Mouse (Mus musculus) lung, embryonic 15.5 days (tissue): ENCODE results near the gene Lair1. TPM values are rescaled to one million over a fixed set of nuclear protein-coding genes. Genes with fewer than 3 reads are reported as not detected.
"Not testable (repeated sequence)": the region's sequence is repeated elsewhere in the genome, so short reads cannot be mapped to it uniquely, and the experiment has no call there.

ENCODE experiments used
- ATAC-seq: fragments of 200-750 bp; cut with Nextera tagmentation; 2 replicates; pipeline ENCODE4 v1.8.0; 2017; ENCODE audit warnings: moderate number of reproducible peaks, borderline replicate concordance; ENCODE audit not compliant: low FRiP score, low TSS enrichment; ENCODE audit errors: extremely low read depth
- H3K27ac ChIP-seq: fragments of 300-500 bp; sonication (generic); 2 replicates; pipeline ENCODE4 v1.5.1; 2015; ENCODE audit warnings: moderate library complexity, mild to moderate bottlenecking, inconsistent platforms
- H3K27me3 ChIP-seq: fragments of 300-500 bp; sonication (generic); 2 replicates; pipeline ENCODE4 v1.6.1; 2015; ENCODE audit warnings: inconsistent platforms
- H3K36me3 ChIP-seq: fragments of 300-500 bp; sonication (generic); 2 replicates; pipeline ENCODE4 v1.6.1; 2015; ENCODE audit warnings: inconsistent platforms
- H3K4me1 ChIP-seq: fragments of 300-500 bp; sonication (generic); 2 replicates; pipeline ENCODE4 v1.6.1; 2015; ENCODE audit warnings: inconsistent platforms
- H3K4me2 ChIP-seq: fragments of 300-500 bp; sonication (generic); 2 replicates; pipeline ENCODE4 v1.6.1; 2015; ENCODE audit warnings: inconsistent platforms, mild to moderate bottlenecking, moderate library complexity
- H3K4me3 ChIP-seq: fragments of 300-500 bp; sonication (generic); 2 replicates; pipeline ENCODE4 v1.5.1; 2015; ENCODE audit warnings: mild to moderate bottlenecking, inconsistent platforms
- H3K9ac ChIP-seq: fragments of 300-500 bp; sonication (generic); 2 replicates; pipeline ENCODE4 v1.6.1; 2015; ENCODE audit warnings: inconsistent platforms
- H3K9me3 ChIP-seq: fragments of 300-500 bp; sonication (generic); 2 replicates; pipeline ENCODE4 v1.6.1; 2016; ENCODE audit warnings: inconsistent platforms
- WGBS: fragments of 180-500 bp; shearing (Covaris S2); methylation state at CpG from one replicate; pipeline ENCODE4 v1.1.7; 2015; 5-methylcytosine and 5-hydroxymethylcytosine counted together
- polyA plus RNA-seq: library from polyadenylated mRNA; unstranded; fragments of >200 nt; fragmentation: Nextera tagmentation; extraction: Ambion mirVana; gene quantifications from 2 replicates; pipeline ENCODE4 v1.2.1, GENCODE M21; 2015

Lair1 gene
- polyA plus RNA-seq, 1 experiment from 2014 or later: 1.2 TPM

DNA sequence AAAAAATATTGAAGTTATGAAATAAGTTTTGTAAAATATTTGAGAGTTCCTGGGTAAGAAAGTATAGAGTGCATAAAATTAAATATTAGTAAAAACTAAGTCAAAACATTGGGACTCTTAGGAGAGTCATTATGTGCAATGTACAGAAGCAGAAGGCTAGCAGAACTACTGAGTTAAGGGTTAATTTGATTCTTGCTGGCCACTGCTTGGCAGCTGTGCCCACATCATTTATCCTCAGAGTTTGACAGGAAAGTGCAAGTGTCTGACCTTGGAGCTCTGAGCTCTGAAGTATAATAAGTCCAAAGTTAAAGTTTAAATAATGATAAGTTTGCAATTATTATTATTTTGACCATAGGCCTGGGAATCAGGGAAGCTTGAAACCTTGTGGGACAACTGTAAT lies 18.7 kb upstream of the Lair1 start:
- no peak overlapping the region for H3K4me3 ChIP-seq
- no peaks in the 10 kb centered on the region for H3K9me3 ChIP-seq
- H3K27ac ChIP-seq: no peak overlapping the region
- no peaks in the 10 kb centered on the region for H3K36me3 ChIP-seq
- no peak overlapping the region for H3K9ac ChIP-seq
- H3K4me2 ChIP-seq: no peak overlapping the region
- no peak for ATAC-seq
- no peaks in the 10 kb centered on the region for H3K4me1 ChIP-seq
- no peaks in the 10 kb centered on the region for H3K27me3 ChIP-seq

DNA sequence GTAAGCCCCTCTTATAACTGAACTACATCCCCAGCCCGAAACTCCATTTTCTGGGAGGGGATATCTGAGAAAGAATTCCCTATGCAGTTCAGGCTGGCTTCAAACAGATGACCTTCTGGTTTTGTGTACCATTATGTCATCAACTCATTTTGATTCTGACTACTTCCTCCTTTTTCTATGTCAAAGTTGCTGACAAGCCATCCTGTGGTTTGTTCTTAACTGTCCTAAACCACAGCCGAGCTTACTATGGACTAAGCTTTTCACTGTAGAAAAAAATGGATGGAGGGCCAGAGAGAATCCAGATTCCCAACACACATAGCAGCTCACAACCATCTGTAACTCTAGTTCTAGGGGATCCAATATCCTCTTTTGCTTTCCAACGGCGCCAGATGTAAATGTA lies 17.5 kb upstream of the Lair1 start:
- H3K27ac ChIP-seq: no peak overlapping the region
- 75% methylated on average over 4 of the region's 4 CpGs for WGBS
- H3K27me3 ChIP-seq: no peaks in the 10 kb centered on the region
- H3K9me3 ChIP-seq: no peaks in the 10 kb centered on the region
- no peak overlapping the region for H3K4me2 ChIP-seq
- H3K4me3 ChIP-seq: no peak overlapping the region
- no peaks in the 10 kb centered on the region for H3K4me1 ChIP-seq
- ATAC-seq: no peak
- no peak overlapping the region for H3K9ac ChIP-seq
- H3K36me3 ChIP-seq: no peaks in the 10 kb centered on the region

DNA sequence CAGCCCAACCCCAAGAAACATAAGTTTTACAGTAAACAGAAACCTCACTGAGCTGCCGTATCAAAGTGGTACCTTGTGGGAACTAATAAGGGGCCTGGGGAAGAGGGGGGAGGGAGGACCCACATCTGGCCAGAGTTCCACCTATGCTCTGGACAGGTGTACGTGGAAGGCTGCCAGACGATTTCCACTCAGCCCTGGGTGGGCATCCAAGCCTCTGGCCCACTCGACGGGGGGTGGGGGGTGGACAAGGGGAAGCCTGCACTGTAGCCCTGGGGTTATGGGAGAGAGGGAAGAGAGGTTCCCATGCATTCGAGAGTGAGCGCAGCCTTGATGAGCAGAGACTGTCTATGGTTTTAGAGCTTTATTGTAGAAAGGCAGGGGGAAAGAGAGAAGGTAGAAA lies 16.5 kb upstream of the Lair1 start:
- H3K4me3 ChIP-seq: no peak overlapping the region
- H3K9me3 ChIP-seq: no peaks in the 10 kb centered on the region
- no peak overlapping the region for H3K4me2 ChIP-seq
- no peak for ATAC-seq
- WGBS: 67% methylated on average over 7 of the region's 7 CpGs
- H3K27ac ChIP-seq: no peak overlapping the region
- no peaks in the 10 kb centered on the region for H3K36me3 ChIP-seq
- H3K4me1 ChIP-seq: no peaks in the 10 kb centered on the region
- no peaks in the 10 kb centered on the region for H3K27me3 ChIP-seq
- H3K9ac ChIP-seq: no peak overlapping the region

DNA sequence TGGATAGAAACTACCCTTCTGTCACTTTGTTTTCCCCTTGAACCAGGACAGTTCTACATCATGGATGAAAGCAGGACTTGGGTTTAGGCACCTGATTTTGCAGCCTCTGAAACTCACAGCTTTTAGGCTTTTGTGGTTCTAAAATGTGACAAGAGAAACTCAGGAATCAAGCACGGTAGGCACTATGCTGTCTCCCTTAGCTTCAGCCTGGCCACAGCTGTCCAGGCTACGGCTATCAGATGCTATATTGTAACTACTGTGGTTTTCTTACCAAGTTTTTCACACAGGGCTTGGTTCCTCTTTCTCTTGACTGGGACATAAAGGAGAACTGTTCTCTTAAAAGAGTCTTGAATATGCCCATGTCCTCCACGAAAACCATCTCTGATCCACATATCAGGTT lies 10.1 kb upstream of the Lair1 start:
- no peak overlapping the region for H3K4me3 ChIP-seq
- 74% methylated on average over 3 of the region's 3 CpGs for WGBS
- ATAC-seq: no peak
- H3K9me3 ChIP-seq: no peaks in the 10 kb centered on the region
- H3K4me2 ChIP-seq: no peak overlapping the region
- no peaks in the 10 kb centered on the region for H3K4me1 ChIP-seq
- no peaks in the 10 kb centered on the region for H3K27me3 ChIP-seq
- H3K9ac ChIP-seq: no peak overlapping the region
- H3K36me3 ChIP-seq: no peaks in the 10 kb centered on the region
- no peak overlapping the region for H3K27ac ChIP-seq

DNA sequence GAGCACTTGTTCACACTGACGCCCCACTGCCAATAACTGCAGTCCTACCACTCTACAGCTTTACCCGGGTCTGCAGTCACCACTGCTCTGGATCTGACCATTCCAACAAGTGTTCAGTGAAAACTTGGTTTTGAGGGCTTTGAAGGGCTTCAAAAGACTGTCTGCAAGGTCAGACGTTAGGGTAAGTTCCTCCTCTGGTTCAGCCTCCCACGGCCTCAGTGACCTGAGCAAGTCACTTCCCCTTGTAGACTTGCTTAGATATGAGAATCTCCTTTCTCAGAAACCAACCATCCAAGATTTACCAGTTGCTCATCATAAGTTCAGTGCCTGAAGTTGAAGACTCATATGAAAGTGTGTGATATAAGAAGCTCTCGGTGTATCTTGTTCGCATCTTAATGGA lies 8.1 kb upstream of the Lair1 start:
- no peak overlapping the region for H3K9ac ChIP-seq
- no peak overlapping the region for H3K4me3 ChIP-seq
- H3K4me1 ChIP-seq: no peaks in the 10 kb centered on the region
- H3K9me3 ChIP-seq: no peaks in the 10 kb centered on the region
- H3K27ac ChIP-seq: no peak overlapping the region
- ATAC-seq: no peak
- no peaks in the 10 kb centered on the region for H3K27me3 ChIP-seq
- no peak overlapping the region for H3K4me2 ChIP-seq
- 82% methylated on average over 6 of the region's 6 CpGs for WGBS
- H3K36me3 ChIP-seq: no peaks in the 10 kb centered on the region

DNA sequence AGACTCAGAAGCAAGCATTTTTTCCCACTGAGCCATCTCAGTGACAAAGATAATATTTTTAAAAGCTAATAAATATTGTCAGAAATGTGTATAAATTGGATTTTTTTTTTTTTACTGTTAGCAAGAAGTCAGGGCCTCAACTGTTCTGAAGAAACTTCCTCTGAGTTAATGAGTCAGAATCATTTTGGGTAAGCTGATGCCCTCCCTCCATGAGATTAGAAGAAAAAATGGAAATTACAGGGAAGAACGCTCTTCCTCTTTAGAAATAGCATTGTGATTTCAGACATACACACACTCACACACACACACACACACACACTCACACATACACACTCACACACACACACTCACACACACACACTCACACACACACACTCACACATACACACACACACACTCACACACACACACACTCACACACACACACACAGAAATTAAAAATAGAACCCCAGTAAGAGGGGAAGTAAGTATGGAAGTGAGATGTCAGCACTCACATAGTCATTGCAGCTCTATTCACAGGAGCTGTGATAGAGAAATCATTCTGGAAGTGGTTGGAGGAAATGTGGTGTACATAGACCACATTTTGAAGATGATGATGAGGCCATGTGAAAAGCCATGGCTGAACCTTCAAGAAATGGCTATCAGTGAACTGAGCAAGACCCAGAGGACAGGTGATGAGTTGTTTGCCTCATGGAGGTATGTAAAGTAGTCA lies 866 bp upstream of the Lair1 start:
- H3K4me1 ChIP-seq: no peaks in the 10 kb centered on the region
- H3K9me3 ChIP-seq: no peaks in the 10 kb centered on the region
- H3K36me3 ChIP-seq: no peaks in the 10 kb centered on the region
- ATAC-seq: no peak
- WGBS: 83% methylated on average over 1 of the region's 1 CpGs
- no peak overlapping the region for H3K27ac ChIP-seq
- no peak overlapping the region for H3K9ac ChIP-seq
- no peak overlapping the region for H3K4me3 ChIP-seq
- no peaks in the 10 kb centered on the region for H3K27me3 ChIP-seq
- no peak overlapping the region for H3K4me2 ChIP-seq

DNA sequence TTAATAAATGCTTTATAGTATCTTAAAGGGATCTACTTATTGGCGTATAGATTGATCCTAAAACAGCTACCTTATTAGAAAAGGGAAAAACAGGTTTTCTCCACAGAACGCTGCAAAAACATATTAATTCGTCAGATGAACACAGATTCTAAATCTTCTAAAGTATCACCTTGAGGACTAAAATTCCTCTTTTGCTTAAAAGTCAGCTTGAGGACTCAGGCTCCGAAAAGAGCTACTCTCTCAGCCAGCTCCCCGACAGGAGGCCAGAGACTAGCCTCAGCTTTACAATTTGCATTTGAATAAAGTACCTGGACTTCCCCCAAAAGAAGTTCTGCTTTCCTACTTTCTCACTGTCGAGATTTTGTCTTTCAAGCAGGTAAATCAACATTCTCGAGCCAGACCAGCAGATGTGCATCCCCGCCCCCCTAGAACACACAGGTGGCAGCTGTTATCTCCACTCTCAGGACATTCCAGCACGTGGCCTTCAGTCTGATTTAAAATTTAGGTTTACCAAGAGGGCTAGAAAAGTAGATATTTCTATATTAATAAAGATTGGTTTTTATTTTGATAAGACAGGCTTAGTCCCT lies 2.3 kb downstream of the Lair1 start:
- WGBS: 51% methylated on average over 9 of the region's 9 CpGs
- H3K9ac ChIP-seq, ATAC-seq, H3K27ac ChIP-seq, H3K36me3 ChIP-seq, H3K4me2 ChIP-seq, H3K9me3 ChIP-seq, H3K27me3 ChIP-seq, H3K4me3 ChIP-seq, H3K4me1 ChIP-seq: not testable (repeated sequence)

DNA sequence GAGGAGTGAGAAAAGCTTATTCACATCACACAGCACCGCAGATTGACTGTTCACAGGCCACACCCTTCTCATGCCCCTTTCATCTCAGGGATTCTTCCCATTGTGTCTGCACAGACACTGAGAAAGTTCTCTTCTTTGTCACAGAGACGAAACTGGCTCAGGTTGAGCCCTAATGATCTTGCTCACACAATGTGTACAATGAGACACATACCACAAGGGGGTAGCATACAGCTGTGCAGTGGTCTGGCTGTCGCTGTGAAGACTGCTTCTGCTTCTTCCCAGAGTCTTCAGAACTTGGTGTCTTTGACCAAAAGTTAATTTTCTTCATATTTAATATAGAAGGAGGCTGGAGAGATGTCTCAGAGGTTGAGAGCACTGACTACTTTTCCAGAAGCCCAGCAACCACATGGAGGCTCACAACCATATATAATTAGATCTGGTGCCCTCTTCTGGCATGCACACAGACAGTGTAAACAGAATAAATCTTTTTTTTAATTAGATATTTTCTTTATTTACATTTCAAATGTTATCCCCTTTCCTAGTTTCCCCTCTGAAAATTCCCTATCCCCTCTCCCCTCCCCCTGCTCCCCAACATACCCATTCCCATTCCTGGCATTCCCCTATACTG lies 36.1 kb downstream of the Lair1 start:
- no peaks in the 10 kb centered on the region for H3K36me3 ChIP-seq
- whole genome bisulfite sequencing: 28% methylated on average over 3 of the region's 3 CpGs

DNA sequence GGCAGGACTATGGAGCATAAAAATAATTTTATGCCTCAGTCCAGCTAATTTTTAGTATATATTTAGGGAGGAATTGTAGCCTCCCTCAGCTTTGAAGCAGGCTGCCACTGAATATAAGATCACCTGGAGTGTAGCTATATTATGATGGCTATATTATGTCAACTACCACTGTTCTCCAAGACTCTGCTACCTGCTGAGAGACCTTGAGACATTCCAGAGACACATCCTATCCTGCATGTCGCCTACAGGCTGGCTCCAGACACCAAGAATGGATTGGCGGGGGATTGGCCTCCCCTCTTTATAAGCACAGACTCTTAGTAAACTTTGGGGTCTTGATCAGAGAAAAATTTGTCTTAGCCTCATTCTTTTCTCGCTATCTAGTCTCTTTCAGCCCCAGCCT lies 58.4 kb downstream of the Lair1 start:
- H3K4me3 ChIP-seq, H3K4me2 ChIP-seq, H3K27ac ChIP-seq, H3K36me3 ChIP-seq, ATAC-seq, H3K9ac ChIP-seq, H3K27me3 ChIP-seq, H3K4me1 ChIP-seq, H3K9me3 ChIP-seq: not testable (repeated sequence)
- WGBS: 51% methylated on average over 3 of the region's 3 CpGs

More for the DNA sequence above, 36.1 kb downstream of the Lair1 start:
- no peak overlapping the region for H3K4me2 ChIP-seq
- no peak overlapping the region for H3K4me3 ChIP-seq
- H3K9ac ChIP-seq: no peak overlapping the region
- no peaks in the 10 kb centered on the region for H3K27me3 ChIP-seq
- no peak overlapping the region for H3K27ac ChIP-seq
- no peak for ATAC-seq
- no peaks in the 10 kb centered on the region for H3K4me1 ChIP-seq
- no peaks in the 10 kb centered on the region for H3K9me3 ChIP-seq

DNA sequence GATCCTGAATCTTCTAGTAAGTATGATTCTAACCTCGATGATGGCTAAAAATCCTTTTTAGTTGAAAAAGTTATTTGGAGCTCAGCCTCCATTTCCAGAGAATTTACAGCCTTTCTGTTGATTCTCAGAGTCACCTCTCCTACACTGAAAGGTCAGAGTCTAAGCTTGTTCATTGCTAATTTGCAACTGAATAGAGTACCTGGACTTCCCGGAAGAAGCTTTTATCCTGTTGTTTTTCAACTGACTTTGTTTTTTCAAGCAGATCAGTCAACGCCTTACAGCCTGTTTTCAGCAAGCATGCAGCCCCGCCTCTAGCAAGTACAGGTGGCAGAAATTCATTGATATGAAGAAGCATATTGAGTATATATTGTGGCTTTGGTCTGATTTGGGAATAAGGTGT lies 59.0 kb downstream of the Lair1 start:
- not testable (repeated sequence) for H3K27me3 ChIP-seq, H3K36me3 ChIP-seq, H3K4me1 ChIP-seq, H3K9me3 ChIP-seq, H3K4me3 ChIP-seq, H3K4me2 ChIP-seq, H3K9ac ChIP-seq, H3K27ac ChIP-seq, ATAC-seq
- WGBS: 75% methylated on average over 4 of the region's 4 CpGs

DNA sequence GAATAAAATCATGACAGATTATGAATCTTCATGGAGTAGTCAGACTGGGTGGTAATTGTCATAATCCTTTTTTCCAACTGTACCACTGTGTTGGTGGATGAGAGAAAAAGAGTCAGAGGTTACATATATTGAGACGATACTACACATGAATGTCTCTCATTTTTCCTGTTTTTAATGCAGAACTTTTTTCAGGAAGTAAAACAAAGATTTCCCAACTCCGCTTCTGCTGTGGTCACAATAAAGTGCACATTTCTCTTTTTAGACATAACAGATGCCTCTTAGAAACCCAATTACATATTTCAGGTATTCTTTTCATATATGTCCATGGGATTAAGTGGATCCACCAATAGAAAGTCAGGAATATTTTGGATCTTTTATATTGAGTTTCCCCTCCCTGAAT lies 101.0 kb downstream of the Lair1 start:
- Histone ChIP-seq H3K27ac (no peak overlapping the region), H3K4me3 (no peak overlapping the region), H3K9me3 (no peaks in the 10 kb centered on the region), H3K27me3 (no peaks in the 10 kb centered on the region), H3K36me3 (no peaks in the 10 kb centered on the region), H3K4me1 (no peaks in the 10 kb centered on the region), H3K4me2 (no peak overlapping the region), H3K9ac (no peak overlapping the region)
- 86% methylated on average over 2 of the region's 2 CpGs for WGBS
- ATAC-seq: no peak

DNA sequence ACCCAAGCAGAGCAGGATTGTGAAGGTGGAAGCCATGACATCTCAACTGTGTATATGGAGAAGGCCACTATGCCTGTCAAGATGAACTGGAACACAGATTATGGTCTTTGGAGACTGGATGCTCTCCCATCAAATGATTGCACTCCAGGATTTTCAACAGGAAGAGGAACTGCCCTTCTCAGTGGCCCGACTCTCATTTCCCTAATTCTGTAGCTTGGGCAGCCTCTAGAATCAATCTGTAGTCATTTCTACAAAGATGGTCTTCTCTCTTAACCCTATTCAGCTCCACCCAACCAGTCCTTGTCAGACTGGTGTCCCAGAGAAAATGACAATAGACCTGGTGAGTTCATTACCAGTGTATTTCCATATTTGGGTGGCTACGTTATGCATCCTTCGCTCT lies 105.6 kb downstream of the Lair1 start:
- WGBS: 79% methylated on average over 3 of the region's 3 CpGs
- Histone ChIP-seq H3K9ac (no peak overlapping the region), H3K36me3 (no peaks in the 10 kb centered on the region), H3K9me3 (no peaks in the 10 kb centered on the region), H3K4me1 (no peaks in the 10 kb centered on the region), H3K4me3 (no peak overlapping the region), H3K4me2 (no peak overlapping the region), H3K27me3 (no peaks in the 10 kb centered on the region), H3K27ac (no peak overlapping the region)
- no peak for ATAC-seq
